Mouse (Mus musculus) erythroid progenitor cell, adult 5-6 weeks (primary cell): Measurements from ENCODE around the gene Ptpn18. TPM values are rescaled to one million over a fixed set of nuclear protein-coding genes. Genes with fewer than 3 reads are reported as not detected.
"Not testable (repeated sequence)": the region's sequence is repeated elsewhere in the genome, so short reads cannot be mapped to it uniquely, and the experiment has no call there.

Experiments used
- ATAC-seq: replicated peaks from 2 replicates; pipeline ENCODE4 v1.8.0; 2016; ENCODE audit warnings: moderate number of reproducible peaks, mild to moderate bottlenecking, moderate TSS enrichment, inconsistent platforms; ENCODE audit not compliant: poor library complexity, low FRiP score, severe bottlenecking
- total RNA-seq, 2 experiments: library from RNA; stranded (forward) in 1 of 2; stranded (reverse) in 1 of 2; fragments of 150-400 nt in 1 of 2; fragments of 186-747, 209-891 nt in 1 of 2; gene quantifications; 2 replicates each; pipeline versions ENCODE4 v1.2.3 to v1.2.4; 2015 to 2017; ENCODE audit warnings: low replicate concordance in 2 of 2

Gene Ptpn18
- 9.2 and 11.9 TPM in 2 replicates for total RNA-seq (2015; ENCODE audit: low replicate concordance)
- total RNA-seq (2017; ENCODE audit: low replicate concordance), result 39.5 and 42.1 TPM in 2 replicates

GRCm38 (mm10) chr1:34459284-34460060 is at the start of gene Ptpn18:
TSS of gene Ptpn18 (plus strand) at chr1:34459762.
- peak; percentile 93 for ATAC-seq

GRCm38 (mm10) chr1:34428466-34428865 is 31.1 kb upstream of the Ptpn18 start:
- no peak for ATAC-seq

GRCm38 (mm10) chr1:34429281-34429680 is 30.3 kb upstream of the Ptpn18 start:
- no peak for ATAC-seq

- ATAC-seq, result no peak
These were observed 28.6 kb upstream of the Ptpn18 start for GRCm38 (mm10) chr1:34430981-34431380.

GRCm38 (mm10) chr1:34431431-34431830 is 28.1 kb upstream of the Ptpn18 start:
- ATAC-seq, result no peak

- ATAC-seq, result no peak
These were observed 27.2 kb upstream of the Ptpn18 start for GRCm38 (mm10) chr1:34432411-34432775.

- ATAC-seq, result no peak
These were observed 26.6 kb upstream of the Ptpn18 start for GRCm38 (mm10) chr1:34432776-34433481.

GRCm38 (mm10) chr1:34433891-34434521 is 25.6 kb upstream of the Ptpn18 start:
- ATAC-seq, result 0 out of 2 replicates have a peak, but pooled peaks have one; percentile 30

GRCm38 (mm10) chr1:34434660-34435160 is 24.9 kb upstream of the Ptpn18 start:
- ATAC-seq, result peak; percentile 31; the same call in 1 of the 2 replicates

GRCm38 (mm10) chr1:34435371-34436120 is 24.0 kb upstream of the Ptpn18 start:
- ATAC-seq, result no peak

- no peak for ATAC-seq
These were observed 23.2 kb upstream of the Ptpn18 start for GRCm38 (mm10) chr1:34436374-34436773.

GRCm38 (mm10) chr1:34437366-34437765 is 22.2 kb upstream of the Ptpn18 start:
- ATAC-seq, result not testable (repeated sequence)

- ATAC-seq, result no peak
These were observed 21.0 kb upstream of the Ptpn18 start for GRCm38 (mm10) chr1:34438381-34439051.

- peak; percentile 91 for ATAC-seq
These were observed 20.2 kb upstream of the Ptpn18 start, which contains the start of the genes Ccdc115 and Imp4 for GRCm38 (mm10) chr1:34439215-34439960. TSS of gene Ccdc115 (minus strand) at chr1:34439672. TSS of gene Imp4 (plus strand) at chr1:34439851.

GRCm38 (mm10) chr1:34439961-34440630 is 19.5 kb upstream of the Ptpn18 start:
- peak; percentile 63 for ATAC-seq

- no peak for ATAC-seq
These were observed 16.4 kb upstream of the Ptpn18 start for GRCm38 (mm10) chr1:34443124-34443523.

GRCm38 (mm10) chr1:34458431-34458830 is 1.1 kb upstream of the Ptpn18 start:
- ATAC-seq, result no peak

- peak; percentile 26; the same call in 1 of the 2 replicates for ATAC-seq
These were observed 489 bp downstream of the Ptpn18 start for GRCm38 (mm10) chr1:34460061-34460441.
